Mouse (Mus musculus): ENCODE measurements around the gene E030025P04Rik. TPM values are rescaled to one million over a fixed set of nuclear protein-coding genes. Genes with fewer than 3 reads are reported as not detected.

The E030025P04Rik gene
- polyA plus RNA-seq, 1 experiment from 2014 or later, result not detected

Other genes starting within 250 kb of the E030025P04Rik start
- 15.4 and 15.8 TPM in 2 replicates for gene Axin2, start 224.0 kb downstream of the E030025P04Rik start, polyA plus RNA-seq (2014; fragmentation: Nextera tagmentation; extraction: Ambion mirVana)
- 2.8 and 3.1 TPM in 2 replicates for gene Rgs9, start 153.8 kb upstream of the E030025P04Rik start, polyA plus RNA-seq (2014; fragmentation: Nextera tagmentation; extraction: Ambion mirVana)
- gene Gna13, start 218.5 kb upstream of the E030025P04Rik start, polyA plus RNA-seq (2014; fragmentation: Nextera tagmentation; extraction: Ambion mirVana), result 25.4 and 27.5 TPM in 2 replicates

All from limb, embryonic 11.5 days (tissue).